Mouse (Mus musculus): ENCODE measurements around the gene Aknad1. TPM values are rescaled to one million over a fixed set of nuclear protein-coding genes. Genes with fewer than 3 reads are reported as not detected.

The Aknad1 gene
- polyA plus RNA-seq, 1 experiment from 2014 or later, result 1.8 TPM

- Histone ChIP-seq H3K9ac (no peak overlapping the region), H3K27me3 (0 out of 2 replicates have a peak, but pooled peaks cover 2% of the 10 kb centered on the region), H3K4me2 (replicated peaks) (no peak overlapping the region), H3K4me3 (no peak overlapping the region), H3K9me3 (no peaks in the 10 kb centered on the region), H3K36me3 (no peaks in the 10 kb centered on the region), H3K27ac (0 out of 2 replicates have a peak overlapping the region, but pooled peaks have one; percentile 28), H3K4me1 (peaks cover 35% of the 10 kb centered on the region)
- no peak for ATAC-seq (ENCODE audit: low FRiP score, low read depth)
- 90% methylated on average over 13 of the region's 13 CpGs for WGBS
Measured at GRCm38 (mm10) chr3:108772211-108772610, 32.8 kb downstream of the Aknad1 start.

- H3K27me3 ChIP-seq, result 0 out of 2 replicates have a peak, but pooled peaks cover 2% of the 10 kb centered on the region
- H3K4me3 ChIP-seq, result no peak overlapping the region
- no peak overlapping the region for H3K9ac ChIP-seq
- no peaks in the 10 kb centered on the region for H3K36me3 ChIP-seq
- H3K27ac ChIP-seq, result no peak overlapping the region
- H3K4me1 ChIP-seq, result peaks cover 35% of the 10 kb centered on the region
- no peak overlapping the region for H3K4me2 ChIP-seq (replicated peaks)
- no peak for ATAC-seq (ENCODE audit: low FRiP score, low read depth)
- H3K9me3 ChIP-seq, result no peaks in the 10 kb centered on the region
- WGBS, result 78% methylated on average over 3 of the region's 3 CpGs
Measured at GRCm38 (mm10) chr3:108772811-108773210, 33.4 kb downstream of the Aknad1 start.

- no peak overlapping the region for H3K27ac ChIP-seq
- 71% methylated on average over 4 of the region's 4 CpGs for WGBS
- H3K4me3 ChIP-seq, result no peak overlapping the region
- H3K27me3 ChIP-seq, result 0 out of 2 replicates have a peak, but pooled peaks cover 2% of the 10 kb centered on the region
- H3K9me3 ChIP-seq, result no peaks in the 10 kb centered on the region
- no peaks in the 10 kb centered on the region for H3K36me3 ChIP-seq
- ATAC-seq (ENCODE audit: low FRiP score, low read depth), result no peak
- no peak overlapping the region for H3K9ac ChIP-seq
- peaks cover 28% of the 10 kb centered on the region for H3K4me1 ChIP-seq
- H3K4me2 ChIP-seq (replicated peaks), result no peak overlapping the region
Measured at GRCm38 (mm10) chr3:108778761-108779540, 39.5 kb downstream of the Aknad1 start.

GRCm38 (mm10) chr3:108781238-108781883 is 41.9 kb downstream of the Aknad1 start:
- peak; percentile 71 for ATAC-seq (ENCODE audit: low FRiP score, low read depth)
- Histone ChIP-seq H3K4me1 (peaks cover 28% of the 10 kb centered on the region), H3K27me3 (no peaks in the 10 kb centered on the region), H3K9ac (no peak overlapping the region), H3K4me2 (replicated peaks) (peak overlapping the region; percentile 11; the same call in 1 of the 2 replicates), H3K27ac (peak overlapping the region; percentile 73), H3K4me3 (no peak overlapping the region), H3K9me3 (peaks cover 14% of the 10 kb centered on the region), H3K36me3 (peaks cover 5% of the 10 kb centered on the region; the same call in 1 of the 2 replicates)
- 39% methylated on average over 10 of the region's 10 CpGs for WGBS

- H3K27me3 ChIP-seq, result no peaks in the 10 kb centered on the region
- H3K4me2 ChIP-seq (replicated peaks), result no peak overlapping the region
- ATAC-seq (ENCODE audit: low FRiP score, low read depth), result no peak
- H3K36me3 ChIP-seq, result peaks cover 5% of the 10 kb centered on the region; the same call in 1 of the 2 replicates
- no peak overlapping the region for H3K9ac ChIP-seq
- peak overlapping the region; percentile 73; the same call in 1 of the 2 replicates for H3K27ac ChIP-seq
- H3K9me3 ChIP-seq, result peaks cover 14% of the 10 kb centered on the region
- 66% methylated on average over 5 of the region's 5 CpGs for WGBS
- no peak overlapping the region for H3K4me3 ChIP-seq
- peaks cover 28% of the 10 kb centered on the region for H3K4me1 ChIP-seq
Measured at GRCm38 (mm10) chr3:108781884-108782270, 42.4 kb downstream of the Aknad1 start.

- WGBS, result 33% methylated on average over 6 of the region's 6 CpGs
- Histone ChIP-seq H3K4me2 (replicated peaks) (0 out of 2 replicates have a peak overlapping the region, but pooled peaks have one; percentile 9), H3K27ac (peak overlapping the region; percentile 77), H3K4me3 (no peak overlapping the region), H3K27me3 (no peaks in the 10 kb centered on the region), H3K4me1 (peaks cover 32% of the 10 kb centered on the region), H3K36me3 (peaks cover 5% of the 10 kb centered on the region; the same call in 1 of the 2 replicates), H3K9me3 (peaks cover 14% of the 10 kb centered on the region), H3K9ac (no peak overlapping the region)
- no peak for ATAC-seq (ENCODE audit: low FRiP score, low read depth)
Measured at GRCm38 (mm10) chr3:108782364-108782895, 43.0 kb downstream of the Aknad1 start.

- peaks cover 53% of the 10 kb centered on the region for H3K4me1 ChIP-seq
- 86% methylated on average over 6 of the region's 6 CpGs for WGBS
- H3K9me3 ChIP-seq, result peaks cover 14% of the 10 kb centered on the region
- no peak overlapping the region for H3K9ac ChIP-seq
- no peak for ATAC-seq (ENCODE audit: low FRiP score, low read depth)
- no peak overlapping the region for H3K4me3 ChIP-seq
- H3K36me3 ChIP-seq, result peaks cover 5% of the 10 kb centered on the region; the same call in 1 of the 2 replicates
- no peaks in the 10 kb centered on the region for H3K27me3 ChIP-seq
- H3K27ac ChIP-seq, result no peak overlapping the region
- H3K4me2 ChIP-seq (replicated peaks), result no peak overlapping the region
Measured at GRCm38 (mm10) chr3:108786520-108786919, 47.1 kb downstream of the Aknad1 start.

- Histone ChIP-seq H3K9me3 (peaks cover 14% of the 10 kb centered on the region), H3K27ac (peak overlapping the region; percentile 29; the same call in 1 of the 2 replicates), H3K27me3 (no peaks in the 10 kb centered on the region), H3K4me3 (no peak overlapping the region), H3K4me1 (peaks cover 54% of the 10 kb centered on the region), H3K9ac (no peak overlapping the region), H3K36me3 (peaks cover 12% of the 10 kb centered on the region), H3K4me2 (replicated peaks) (no peak overlapping the region)
- 20% methylated on average over 12 of the region's 12 CpGs for WGBS
- ATAC-seq (ENCODE audit: low FRiP score, low read depth), result no peak
Measured at GRCm38 (mm10) chr3:108787754-108788454, 48.4 kb downstream of the Aknad1 start.

- peak overlapping the region; percentile 29; the same call in 1 of the 2 replicates for H3K27ac ChIP-seq
- no peak overlapping the region for H3K9ac ChIP-seq
- ATAC-seq (ENCODE audit: low FRiP score, low read depth), result no peak
- peaks cover 53% of the 10 kb centered on the region for H3K4me1 ChIP-seq
- no peak overlapping the region for H3K4me3 ChIP-seq
- peaks cover 12% of the 10 kb centered on the region for H3K36me3 ChIP-seq
- H3K9me3 ChIP-seq, result peaks cover 14% of the 10 kb centered on the region
- 80% methylated on average over 4 of the region's 4 CpGs for WGBS
- H3K27me3 ChIP-seq, result no peaks in the 10 kb centered on the region
- no peak overlapping the region for H3K4me2 ChIP-seq (replicated peaks)
Measured at GRCm38 (mm10) chr3:108788455-108788794, 49.0 kb downstream of the Aknad1 start.

- Histone ChIP-seq H3K9ac (no peak overlapping the region), H3K36me3 (peaks cover 18% of the 10 kb centered on the region), H3K4me2 (replicated peaks) (no peak overlapping the region), H3K27ac (no peak overlapping the region; the same call in 1 of the 2 replicates), H3K27me3 (no peaks in the 10 kb centered on the region), H3K4me1 (peaks cover 55% of the 10 kb centered on the region), H3K4me3 (no peak overlapping the region), H3K9me3 (peaks cover 14% of the 10 kb centered on the region)
- ATAC-seq (ENCODE audit: low FRiP score, low read depth), result 0 out of 2 replicates have a peak, but pooled peaks have one; percentile 34
- WGBS, result 15% methylated on average over 5 of the region's 5 CpGs
Measured at GRCm38 (mm10) chr3:108789299-108789698, 49.8 kb downstream of the Aknad1 start.

- no peaks in the 10 kb centered on the region for H3K27me3 ChIP-seq
- H3K9me3 ChIP-seq, result peaks cover 3% of the 10 kb centered on the region; the same call in 1 of the 2 replicates
- no peak for ATAC-seq (ENCODE audit: low FRiP score, low read depth)
- no peak overlapping the region; the same call in 1 of the 2 replicates for H3K9ac ChIP-seq
- peaks cover 13% of the 10 kb centered on the region for H3K36me3 ChIP-seq
- H3K27ac ChIP-seq, result peak overlapping the region; percentile 74
- 79% methylated on average over 3 of the region's 3 CpGs for WGBS
- no peak overlapping the region for H3K4me3 ChIP-seq
- H3K4me2 ChIP-seq (replicated peaks), result no peak overlapping the region
- H3K4me1 ChIP-seq, result peaks cover 55% of the 10 kb centered on the region
Measured at GRCm38 (mm10) chr3:108790499-108790898, 51.0 kb downstream of the Aknad1 start.
